Mouse (Mus musculus): ENCODE data around the gene Tinf2.
A peak's percentile ranks its signal among the peaks of the same experiment; 100 is the strongest.

DNA sequence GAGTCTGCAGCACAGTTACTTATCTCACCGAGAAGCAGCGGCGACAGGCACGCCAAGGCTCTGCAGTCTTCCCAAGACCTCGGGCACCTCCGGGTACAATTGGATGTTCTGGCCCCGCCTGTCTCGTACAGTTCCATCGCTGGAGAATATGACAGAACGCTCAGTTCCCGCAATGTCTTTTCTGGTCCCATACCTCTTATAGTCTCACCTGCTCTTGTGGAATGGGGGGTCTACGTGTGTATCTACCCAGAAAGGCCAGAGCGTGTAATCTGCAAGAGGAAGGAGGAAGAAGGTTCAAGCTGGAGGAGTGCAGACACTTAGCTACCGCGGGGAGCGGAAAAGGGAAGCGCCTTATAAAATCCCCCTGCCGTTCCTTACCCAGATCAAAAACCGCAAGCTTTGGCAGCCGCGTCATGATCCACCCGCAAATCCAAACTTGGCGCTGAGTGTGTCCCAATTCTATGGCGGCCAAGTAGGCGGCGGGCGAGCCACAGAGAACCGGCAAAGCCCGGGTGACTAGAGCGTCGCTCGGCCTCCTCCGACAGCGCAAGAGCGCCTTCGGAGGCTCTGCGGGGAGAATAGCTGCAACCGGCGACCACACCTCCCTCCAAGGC, 21.6 kb downstream of the Tinf2 start, which contains the start of gene Mdp1:
- TF ChIP-seq CTCF (IDR thresholded peaks at IDR 0.05; ENCODE audit: low read depth) (peak; percentile 66), EP300 (IDR thresholded peaks at IDR 0.05; ENCODE audit: low read depth) (0 out of 2 replicates have a peak, but pooled peaks have one; percentile 13)

Data from liver, postnatal 0 days (tissue).